Mouse (Mus musculus) neural tube, embryonic 14.5 days (tissue): ENCODE measurements around the gene D5Ertd579e. TPM values are rescaled to one million over a fixed set of nuclear protein-coding genes. Genes with fewer than 3 reads are reported as not detected.

Experiments
- ATAC-seq: fragments of 200-750 bp; cut with Nextera tagmentation; 2 replicates; pipeline ENCODE4 v1.8.0; 2017; ENCODE audit warnings: low read depth, mild to moderate bottlenecking, moderate TSS enrichment, moderate library complexity
- H3K27ac ChIP-seq: fragments of 300-500 bp; sonication (generic); 2 replicates; pipeline ENCODE4 v1.5.1; 2014; ENCODE audit warnings: low read depth, mild to moderate bottlenecking, control low read depth, low read length, moderate library complexity, mixed read lengths
- H3K27me3 ChIP-seq: fragments of 300-500 bp; sonication (generic); 2 replicates; pipeline ENCODE4 v1.6.1; 2014; ENCODE audit warnings: low read length; ENCODE audit not compliant: control insufficient read depth, insufficient read depth
- H3K36me3 ChIP-seq: fragments of 300-500 bp; sonication (generic); 2 replicates; pipeline ENCODE4 v1.6.1; 2014; ENCODE audit warnings: low read length, mixed read lengths; ENCODE audit not compliant: control insufficient read depth, insufficient read depth
- H3K4me1 ChIP-seq: fragments of 300-500 bp; sonication (generic); 2 replicates; pipeline ENCODE4 v1.6.1; 2014; ENCODE audit warnings: low read length; ENCODE audit not compliant: control insufficient read depth, insufficient read depth
- H3K4me2 ChIP-seq: fragments of 300-500 bp; sonication (generic); 2 replicates; pipeline ENCODE4 v1.6.1; 2014; ENCODE audit warnings: mild to moderate bottlenecking, low read depth, low read length, control low read depth
- H3K4me3 ChIP-seq: fragments of 300-500 bp; sonication (generic); 2 replicates; pipeline ENCODE4 v1.5.1; 2014; ENCODE audit warnings: low read depth, low read length, control low read depth, mixed read lengths
- H3K9ac ChIP-seq: fragments of 300-500 bp; sonication (generic); replicated peaks from 2 replicates; pipeline ENCODE4 v1.6.1; 2014; ENCODE audit warnings: low read depth, mild to moderate bottlenecking, control low read depth, low read length, mixed read lengths
- H3K9me3 ChIP-seq: fragments of 300-500 bp; sonication (generic); 2 replicates; pipeline ENCODE4 v1.6.1; 2016; ENCODE audit warnings: low read length; ENCODE audit not compliant: control insufficient read depth
- WGBS: fragments of 180-500 bp; shearing (Covaris S2); extraction: QIAGEN DNeasy Blood & Tissue Kit; methylation state at CpG from one replicate; pipeline ENCODE4 v1.1.7; 2014; 5-methylcytosine and 5-hydroxymethylcytosine counted together
- polyA plus RNA-seq: library from polyadenylated mRNA; unstranded; fragments of >200 nt; fragmentation: Nextera tagmentation; extraction: Ambion mirVana; gene quantifications from 2 replicates; pipeline ENCODE4 v1.2.1, GENCODE M21; 2014

Gene D5Ertd579e
- 46.8 and 50.7 TPM in 2 replicates for polyA plus RNA-seq

DNA sequence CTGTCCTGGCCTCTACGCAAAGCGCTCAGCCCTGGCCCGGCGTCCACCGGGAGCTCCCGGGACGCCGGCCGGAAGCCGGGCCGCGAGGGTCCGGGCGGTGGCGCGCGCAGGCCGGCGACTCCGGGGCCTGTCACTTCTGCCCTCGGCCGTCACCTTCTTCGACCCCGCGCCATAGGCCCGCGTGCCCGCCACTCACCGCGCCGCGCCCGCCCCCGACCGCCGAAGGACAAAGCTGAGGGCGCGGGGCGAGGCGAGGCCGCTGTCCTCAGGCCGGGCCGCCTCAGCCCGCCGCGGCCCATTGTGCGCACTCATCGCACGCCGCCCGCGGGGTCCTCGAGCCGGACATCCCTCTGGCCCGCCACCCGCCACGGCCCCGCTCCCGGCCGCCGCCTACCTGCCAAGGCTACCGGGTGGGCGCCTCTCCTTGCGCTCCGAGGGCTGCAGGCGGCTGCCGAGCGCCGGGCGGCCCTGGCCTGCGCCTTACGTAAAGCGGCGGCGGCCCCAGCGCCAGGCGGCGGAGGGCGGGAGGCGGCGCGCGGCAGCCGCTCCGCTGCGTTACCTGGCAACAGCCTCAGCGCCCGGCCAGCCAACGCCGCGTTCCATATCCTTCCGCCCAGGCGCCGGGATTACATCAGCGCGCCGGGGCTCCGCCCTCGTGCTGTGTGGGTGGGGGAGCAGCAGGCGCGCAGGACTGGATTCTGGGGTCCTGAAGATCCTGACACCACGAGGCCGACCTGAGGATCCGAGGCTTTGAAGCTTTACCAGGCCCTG lies at the start of gene D5Ertd579e:
Gene D5Ertd579e (minus strand): TSS at position 564 of the 771 bp plus-strand sequence.
- H3K9ac ChIP-seq: peak within 1 kb of the TSS; percentile 87

DNA sequence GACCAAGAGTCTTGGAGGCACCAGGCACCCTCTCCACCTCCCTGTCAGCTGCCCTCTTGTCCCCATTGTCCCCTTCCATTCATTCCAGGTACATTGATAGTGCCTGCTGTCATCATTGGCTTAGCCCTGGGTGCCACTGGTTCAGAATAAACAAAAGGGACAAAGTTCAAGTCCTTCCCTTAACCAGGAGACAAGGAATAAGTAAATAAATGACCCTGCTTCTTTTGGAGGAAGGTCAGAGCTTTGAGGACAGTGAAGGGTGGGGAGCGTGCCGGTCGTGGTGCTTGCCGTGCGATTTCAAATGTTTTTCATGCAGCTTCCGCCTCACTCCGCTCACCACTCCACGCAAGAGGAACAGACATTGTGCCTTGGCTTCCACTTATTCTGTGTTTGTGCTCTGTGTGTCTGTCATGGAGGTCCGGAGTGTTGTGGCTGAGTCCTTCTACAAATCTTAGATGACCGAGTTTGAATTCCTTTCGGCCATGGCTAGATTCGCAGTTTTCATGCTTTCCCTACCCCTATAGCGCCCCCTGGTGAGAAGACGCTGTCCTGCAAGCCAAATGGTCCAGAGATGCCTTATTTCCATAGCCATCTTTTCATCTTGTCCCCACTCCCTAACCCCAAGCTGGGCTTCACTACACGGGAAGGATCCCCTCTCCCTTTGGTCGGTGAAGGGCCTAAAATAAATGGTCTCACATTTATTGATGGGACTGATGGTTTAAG lies 46.5 kb upstream of the D5Ertd579e start:
- no peak for ATAC-seq
- Histone ChIP-seq H3K9me3 (no peaks in the 10 kb centered on the region), H3K27me3 (no peaks in the 10 kb centered on the region), H3K4me2 (no peak overlapping the region), H3K4me1 (peaks cover 7% of the 10 kb centered on the region), H3K27ac (no peak overlapping the region), H3K9ac (no peak overlapping the region), H3K36me3 (no peaks in the 10 kb centered on the region), H3K4me3 (no peak overlapping the region)
- 42% methylated on average over 16 of the region's 16 CpGs for WGBS

More for the DNA sequence above, at the start of gene D5Ertd579e:
- no peaks in the 10 kb centered on the region for H3K27me3 ChIP-seq
- WGBS: under 1% methylated on average over 74 of the region's 104 CpGs
- peak within 1 kb of the TSS; percentile 74 for H3K4me2 ChIP-seq
- ATAC-seq: peak; percentile 96
- H3K27ac ChIP-seq: peak within 1 kb of the TSS; percentile 87
- H3K9me3 ChIP-seq: no peaks in the 10 kb centered on the region
- peaks cover 5% of the 10 kb centered on the region; the same call in 1 of the 2 replicates for H3K4me1 ChIP-seq
- peak within 1 kb of the TSS; percentile 83 for H3K4me3 ChIP-seq
- no peaks in the 10 kb centered on the region for H3K36me3 ChIP-seq

DNA sequence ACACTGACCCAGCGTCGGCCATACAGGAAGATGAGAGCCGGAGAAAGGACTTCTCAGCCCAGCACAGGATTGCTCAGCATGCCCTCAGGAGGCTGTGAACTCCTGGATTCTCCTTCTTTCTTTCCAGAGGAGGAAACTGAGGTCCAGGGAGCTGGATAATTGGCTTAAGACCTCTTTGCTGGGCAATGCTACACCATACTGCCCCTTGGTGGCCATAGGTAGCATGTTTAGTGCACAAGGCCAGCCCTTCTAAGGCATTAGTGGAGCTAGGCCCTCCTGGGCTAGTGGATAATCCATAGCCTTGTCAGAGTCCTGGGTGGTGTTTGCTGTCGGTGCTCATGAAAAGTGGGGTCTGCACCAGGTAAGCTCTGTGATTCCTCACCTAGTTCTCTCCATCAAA lies 44.0 kb upstream of the D5Ertd579e start:
- H3K9ac ChIP-seq: no peak overlapping the region
- no peak overlapping the region for H3K27ac ChIP-seq
- no peaks in the 10 kb centered on the region for H3K9me3 ChIP-seq
- 76% methylated on average over 4 of the region's 4 CpGs for WGBS
- no peak for ATAC-seq
- H3K4me3 ChIP-seq: no peak overlapping the region
- H3K27me3 ChIP-seq: no peaks in the 10 kb centered on the region
- no peak overlapping the region for H3K4me2 ChIP-seq
- H3K36me3 ChIP-seq: no peaks in the 10 kb centered on the region
- no peaks in the 10 kb centered on the region for H3K4me1 ChIP-seq

DNA sequence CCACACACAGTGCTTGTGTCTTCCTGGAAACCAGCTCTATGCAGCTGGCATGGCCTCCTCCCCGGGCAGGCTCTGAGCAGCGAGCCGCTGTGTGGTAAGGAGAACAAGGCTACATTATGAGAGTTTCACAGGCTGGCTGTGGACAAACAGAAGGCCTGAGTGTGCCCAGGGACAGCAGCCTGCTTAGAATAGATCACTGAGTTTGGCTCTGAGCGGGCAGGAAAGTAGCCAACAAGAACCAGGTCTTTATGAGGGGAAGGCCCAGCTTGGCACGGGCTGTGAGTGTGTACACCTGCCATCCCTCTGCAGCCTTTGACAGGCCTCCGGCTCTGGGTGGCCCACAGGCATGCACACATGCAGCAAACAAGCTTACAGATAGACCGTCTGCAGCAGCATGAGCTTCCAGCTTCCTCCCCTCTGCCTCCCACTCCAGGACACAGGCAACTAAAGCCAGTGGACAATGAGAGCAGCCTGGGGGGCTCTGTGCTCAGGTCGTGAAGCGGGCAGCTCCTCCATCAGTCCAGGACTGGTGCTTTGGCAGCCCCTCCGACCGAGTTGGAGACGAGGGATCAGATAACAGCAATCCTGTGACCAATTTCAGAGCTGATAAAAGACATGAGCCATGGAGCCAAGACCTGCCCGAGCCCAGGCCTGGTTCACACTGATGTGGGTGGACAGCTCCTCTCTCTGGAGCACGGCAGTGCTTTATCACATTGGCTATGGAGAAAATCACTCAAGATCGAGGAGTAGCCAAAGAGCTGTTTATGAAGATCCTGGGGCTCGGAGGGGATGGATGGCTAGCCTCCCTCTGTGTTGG lies 43.2 kb upstream of the D5Ertd579e start:
- Histone ChIP-seq H3K4me1 (no peaks in the 10 kb centered on the region), H3K9ac (no peak overlapping the region), H3K9me3 (no peaks in the 10 kb centered on the region), H3K4me3 (no peak overlapping the region), H3K36me3 (no peaks in the 10 kb centered on the region), H3K4me2 (no peak overlapping the region), H3K27ac (no peak overlapping the region; the same call in 1 of the 2 replicates), H3K27me3 (no peaks in the 10 kb centered on the region)
- WGBS: 71% methylated on average over 16 of the region's 16 CpGs
- ATAC-seq: peak; percentile 65

DNA sequence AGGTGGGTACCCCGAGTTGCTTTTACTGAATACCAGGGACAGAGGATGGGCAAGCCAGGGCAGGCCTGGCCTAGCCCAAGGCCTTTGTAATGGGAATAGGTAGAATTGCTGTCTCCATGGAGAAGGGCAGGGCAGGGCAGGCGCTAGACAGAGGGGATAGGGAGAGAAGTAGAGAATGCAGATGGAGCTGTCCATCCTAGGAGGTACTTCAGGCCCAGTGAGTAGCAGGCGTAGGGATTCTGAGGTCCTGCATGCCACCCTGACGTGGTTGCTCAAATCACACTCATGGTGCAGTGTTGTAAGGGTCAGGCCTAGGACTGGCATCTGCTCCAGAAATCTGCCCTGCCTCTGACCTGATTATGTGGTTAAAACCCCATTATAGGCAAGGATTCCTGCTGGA lies 41.9 kb upstream of the D5Ertd579e start:
- Histone ChIP-seq H3K9me3 (no peaks in the 10 kb centered on the region), H3K4me1 (no peaks in the 10 kb centered on the region), H3K27me3 (no peaks in the 10 kb centered on the region), H3K4me3 (no peak overlapping the region), H3K9ac (no peak overlapping the region), H3K27ac (no peak overlapping the region), H3K4me2 (no peak overlapping the region), H3K36me3 (no peaks in the 10 kb centered on the region)
- WGBS: 60% methylated on average over 4 of the region's 4 CpGs
- no peak for ATAC-seq

DNA sequence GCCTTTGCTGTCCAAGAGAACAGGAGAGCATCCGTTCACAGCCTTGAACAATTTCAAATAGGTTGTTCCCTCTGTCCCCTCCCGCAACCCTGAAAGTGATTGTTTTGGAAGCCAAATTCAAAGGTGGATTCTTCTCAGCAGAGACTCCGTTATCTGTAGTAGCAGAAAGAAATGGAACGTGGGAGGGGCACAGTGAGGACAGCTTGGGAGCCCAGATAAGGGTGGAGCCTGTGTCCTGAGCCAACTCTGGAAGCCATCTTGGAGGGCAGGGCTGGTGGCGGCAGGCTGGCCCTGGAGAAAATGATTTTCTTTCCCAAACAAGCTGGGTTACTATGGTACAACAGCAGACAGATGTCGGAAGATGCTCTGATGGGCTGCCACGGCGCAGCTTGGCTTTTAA lies 40.2 kb upstream of the D5Ertd579e start:
- no peak overlapping the region for H3K4me2 ChIP-seq
- H3K4me1 ChIP-seq: no peaks in the 10 kb centered on the region
- WGBS: 82% methylated on average over 8 of the region's 8 CpGs
- no peaks in the 10 kb centered on the region for H3K9me3 ChIP-seq
- no peaks in the 10 kb centered on the region for H3K27me3 ChIP-seq
- no peak for ATAC-seq
- no peak overlapping the region for H3K9ac ChIP-seq
- H3K36me3 ChIP-seq: no peaks in the 10 kb centered on the region
- H3K4me3 ChIP-seq: no peak overlapping the region
- H3K27ac ChIP-seq: no peak overlapping the region

DNA sequence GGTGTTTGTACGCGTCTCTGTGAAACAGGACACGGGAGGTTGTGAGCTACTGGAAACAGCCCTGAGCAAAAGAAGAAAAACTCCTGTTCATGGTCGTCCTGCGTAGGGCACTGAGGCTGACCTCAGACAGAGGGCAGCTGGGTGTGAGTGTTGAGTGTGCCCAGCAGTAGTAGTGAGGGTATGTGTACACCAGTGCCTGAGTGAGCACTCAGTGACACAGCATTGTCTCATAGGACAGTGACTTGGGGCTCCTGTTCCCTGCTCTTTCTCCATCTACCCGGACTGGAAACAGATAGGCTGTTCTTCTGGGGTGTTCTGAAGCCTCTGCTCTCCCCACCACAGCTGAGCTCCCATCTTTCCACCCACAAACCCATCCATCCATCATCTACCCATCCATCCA lies 39.3 kb upstream of the D5Ertd579e start:
- Histone ChIP-seq H3K4me3 (no peak overlapping the region), H3K27me3 (no peaks in the 10 kb centered on the region), H3K9me3 (no peaks in the 10 kb centered on the region), H3K36me3 (no peaks in the 10 kb centered on the region), H3K4me2 (no peak overlapping the region), H3K9ac (no peak overlapping the region), H3K4me1 (no peaks in the 10 kb centered on the region), H3K27ac (no peak overlapping the region)
- no peak for ATAC-seq
- WGBS: 89% methylated on average over 6 of the region's 6 CpGs

DNA sequence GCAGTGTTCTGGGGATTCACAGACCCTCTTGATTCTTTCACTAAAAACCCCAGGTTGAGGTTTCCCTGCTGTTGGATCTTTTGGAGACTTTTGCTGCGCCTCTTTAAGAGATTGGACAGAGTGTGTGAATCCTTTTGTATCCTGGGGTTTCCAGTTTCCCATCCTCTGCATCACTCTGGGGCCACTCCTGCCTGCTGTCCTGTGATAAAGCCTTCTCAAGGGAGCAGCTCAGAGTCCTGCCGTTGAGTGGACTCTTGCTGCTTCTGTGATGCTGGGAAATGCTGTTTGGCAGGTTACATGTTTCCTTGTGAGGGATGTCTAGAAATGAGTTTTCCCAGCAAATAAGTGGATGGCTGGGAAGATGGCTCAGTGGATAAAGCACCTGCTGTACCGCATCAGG lies 37.6 kb upstream of the D5Ertd579e start:
- no peaks in the 10 kb centered on the region for H3K9me3 ChIP-seq
- H3K4me1 ChIP-seq: no peaks in the 10 kb centered on the region
- no peak for ATAC-seq
- WGBS: 76% methylated on average over 3 of the region's 3 CpGs
- no peak overlapping the region for H3K9ac ChIP-seq
- no peaks in the 10 kb centered on the region for H3K36me3 ChIP-seq
- no peaks in the 10 kb centered on the region for H3K27me3 ChIP-seq
- no peak overlapping the region for H3K4me2 ChIP-seq
- no peak overlapping the region for H3K4me3 ChIP-seq
- H3K27ac ChIP-seq: no peak overlapping the region
